Mouse (Mus musculus): ENCODE data around the gene Micu1.
A peak's percentile ranks its signal among the peaks of the same experiment; 100 is the strongest.
"Not testable (repeated sequence)": the region's sequence is repeated elsewhere in the genome, so short reads cannot be mapped to it uniquely, and the experiment has no call there.

Gene Micu1

DNA sequence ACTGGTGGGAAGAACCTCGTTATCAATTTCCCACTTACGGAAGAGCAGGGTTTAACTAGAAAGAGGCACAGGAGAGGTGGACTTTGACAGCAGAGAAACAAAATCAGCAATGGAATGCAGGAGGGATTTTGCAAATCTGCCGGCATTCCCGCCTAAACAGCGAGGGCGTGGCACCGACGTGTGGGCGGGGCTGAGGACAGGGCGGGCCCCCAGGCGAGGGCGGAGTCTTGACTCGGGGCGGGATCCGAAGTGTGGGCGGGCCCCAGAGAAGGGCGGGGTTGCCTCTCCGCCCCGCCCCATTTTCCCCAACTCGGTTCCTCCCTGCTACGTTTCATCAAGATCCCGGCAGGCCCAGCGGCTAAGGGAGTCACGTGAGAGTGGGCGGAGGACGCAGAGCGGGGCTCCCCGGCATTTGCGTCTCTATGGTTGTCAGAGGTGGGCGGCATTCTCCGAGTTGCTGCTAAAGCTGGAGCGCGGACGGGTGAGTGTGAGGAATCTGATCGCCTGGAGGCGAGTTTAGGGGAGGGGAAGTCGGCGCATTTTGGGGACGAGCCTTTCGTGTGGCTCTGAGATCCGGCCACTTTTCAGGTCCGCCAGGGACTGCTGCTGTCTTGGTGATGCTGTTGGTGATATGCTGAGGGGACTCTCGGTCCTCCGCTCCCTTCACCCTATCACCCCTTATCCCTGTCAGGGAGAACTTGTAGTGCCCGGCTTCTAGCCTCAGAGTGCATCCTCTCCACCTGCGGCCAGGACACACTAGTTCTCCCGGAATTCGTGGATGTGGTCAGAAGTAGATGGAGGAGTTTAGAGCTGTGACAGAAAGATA lies at the start of gene Micu1:
Micu1 (plus strand) TSS at position 271 of the 826 bp plus-strand sequence.
- DNase-seq (ENCODE audit: low spot score) = peak; percentile 85

GRCm38 (mm10) chr10:59656799-59657198 lies 45.5 kb upstream of the Micu1 start:
- no peak for DNase-seq (ENCODE audit: low spot score)

- DNase-seq (ENCODE audit: low spot score) = no peak
Observed at GRCm38 (mm10) chr10:59664765-59665164, 37.5 kb upstream of the Micu1 start.

GRCm38 (mm10) chr10:59665503-59666291 lies 36.6 kb upstream of the Micu1 start:
- DNase-seq (ENCODE audit: low spot score) = no peak

GRCm38 (mm10) chr10:59667377-59667776 lies 34.9 kb upstream of the Micu1 start:
- DNase-seq (ENCODE audit: low spot score) = no peak

DNA sequence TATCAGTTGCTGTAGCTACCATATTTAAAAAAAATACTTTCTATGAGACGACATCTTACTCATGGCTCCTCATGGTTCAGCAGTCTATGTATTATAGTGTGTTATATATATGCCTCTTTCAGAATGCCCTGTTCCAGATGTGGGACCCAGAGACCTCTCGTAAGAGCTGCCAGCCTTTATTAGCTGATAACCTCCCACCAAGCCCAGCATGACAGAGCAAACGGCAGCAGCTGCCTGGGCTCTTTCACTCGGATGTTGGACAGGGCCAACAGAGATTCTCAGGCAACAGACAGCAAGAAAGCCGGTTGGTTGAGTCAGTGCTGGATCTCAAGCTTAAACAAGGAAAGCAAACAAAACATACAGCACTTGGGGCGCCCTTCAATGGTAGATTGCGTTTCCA lies 33.8 kb upstream of the Micu1 start:
- no peak for DNase-seq (ENCODE audit: low spot score)

DNA sequence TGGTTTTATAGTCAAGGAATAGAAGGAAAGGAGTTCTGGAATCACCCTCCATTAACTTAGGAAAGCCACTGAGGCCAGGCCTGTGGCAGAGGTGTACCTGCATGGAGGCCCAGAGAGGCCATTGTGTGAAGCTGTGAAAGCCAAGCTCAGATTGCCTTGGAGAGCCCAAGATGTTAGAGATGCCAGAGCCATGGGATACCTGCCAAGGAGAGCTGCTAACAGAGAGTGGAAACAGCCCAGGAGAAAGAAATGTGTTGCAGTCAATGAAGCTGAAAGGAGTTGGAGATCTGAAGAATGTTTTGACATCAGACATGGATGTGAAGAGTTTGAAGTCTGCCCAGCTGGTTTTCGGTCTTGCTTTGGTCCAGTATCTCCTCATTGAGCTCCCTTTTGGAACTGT lies 24.4 kb upstream of the Micu1 start:
- DNase-seq (ENCODE audit: low spot score) = no peak

- no peak for DNase-seq (ENCODE audit: low spot score)
Observed at GRCm38 (mm10) chr10:59679189-59679588, 23.1 kb upstream of the Micu1 start.

DNA sequence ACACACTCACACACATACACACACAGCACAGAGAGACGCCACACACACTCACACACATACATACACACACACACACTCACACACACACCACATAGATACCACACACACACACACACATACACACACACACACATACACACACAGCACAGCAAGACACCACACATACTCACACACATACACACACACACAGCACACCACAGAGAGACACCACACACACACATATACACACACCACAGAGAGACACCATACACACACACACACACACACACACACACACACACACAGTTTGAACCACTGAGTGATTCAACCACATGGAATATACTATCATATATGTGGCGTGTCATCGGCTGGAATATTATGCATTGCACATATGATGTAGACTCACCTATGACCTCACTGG lies 16.7 kb upstream of the Micu1 start:
- not testable (repeated sequence) for DNase-seq (ENCODE audit: low spot score)

GRCm38 (mm10) chr10:59687126-59687525 lies 15.2 kb upstream of the Micu1 start:
- no peak for DNase-seq (ENCODE audit: low spot score)

GRCm38 (mm10) chr10:59689836-59690235 lies 12.4 kb upstream of the Micu1 start:
- no peak for DNase-seq (ENCODE audit: low spot score)

GRCm38 (mm10) chr10:59692441-59692840 lies 9.8 kb upstream of the Micu1 start:
- DNase-seq (ENCODE audit: low spot score) = no peak

GRCm38 (mm10) chr10:59694104-59694503 lies 8.2 kb upstream of the Micu1 start:
- no peak for DNase-seq (ENCODE audit: low spot score)

DNA sequence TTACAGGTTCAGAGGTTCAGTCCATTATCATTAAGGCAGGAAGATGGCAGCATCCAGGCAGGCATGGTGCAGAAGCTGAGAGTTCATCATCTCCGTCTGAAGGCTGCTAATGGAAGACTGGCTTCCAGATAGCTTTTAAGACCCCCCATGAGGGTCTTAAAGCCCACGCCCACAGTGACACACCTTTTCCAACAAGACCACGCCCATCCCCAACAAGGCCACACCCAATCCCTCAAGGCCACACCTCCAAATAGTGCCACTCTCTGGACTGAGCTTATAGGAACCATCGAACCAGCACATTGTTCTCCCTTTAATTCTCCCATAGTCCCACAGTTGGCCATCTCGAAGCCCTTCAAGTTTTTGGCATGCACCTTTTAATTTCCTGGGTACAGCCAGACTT lies 2.8 kb upstream of the Micu1 start:
- no peak for DNase-seq (ENCODE audit: low spot score)

- no peak for DNase-seq (ENCODE audit: low spot score)
Observed at GRCm38 (mm10) chr10:59701805-59702204, 472 bp upstream of the Micu1 start.

- DNase-seq (ENCODE audit: low spot score) = no peak
Observed at GRCm38 (mm10) chr10:59703060-59703760, 933 bp downstream of the Micu1 start.

DNA sequence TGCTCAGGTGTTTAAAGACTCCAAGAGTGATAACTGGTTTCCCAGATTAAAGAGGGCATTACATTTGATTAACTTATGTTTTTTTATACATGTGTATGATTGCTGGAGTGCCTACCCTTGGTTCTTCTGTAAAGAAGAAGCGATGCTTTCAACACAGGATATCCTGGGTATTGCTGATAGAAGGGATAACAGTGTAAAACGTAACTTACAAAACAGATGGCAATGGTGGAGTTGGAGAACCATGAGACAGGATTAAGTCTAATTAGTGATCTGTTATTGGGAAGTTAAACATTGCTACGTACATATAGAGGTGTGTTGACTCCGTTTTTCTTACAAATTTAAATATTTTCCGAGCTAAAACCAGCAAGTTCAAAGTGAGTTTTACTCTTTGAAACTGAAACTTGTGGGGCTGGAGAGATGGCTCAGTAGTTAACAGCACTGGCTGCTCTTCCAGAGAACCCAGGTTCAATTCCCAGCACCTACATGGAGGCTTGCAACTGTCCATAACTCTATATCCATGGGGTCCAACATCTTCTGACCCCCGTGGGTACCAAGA lies 4.8 kb downstream of the Micu1 start:
- no peak for DNase-seq (ENCODE audit: low spot score)

DNA sequence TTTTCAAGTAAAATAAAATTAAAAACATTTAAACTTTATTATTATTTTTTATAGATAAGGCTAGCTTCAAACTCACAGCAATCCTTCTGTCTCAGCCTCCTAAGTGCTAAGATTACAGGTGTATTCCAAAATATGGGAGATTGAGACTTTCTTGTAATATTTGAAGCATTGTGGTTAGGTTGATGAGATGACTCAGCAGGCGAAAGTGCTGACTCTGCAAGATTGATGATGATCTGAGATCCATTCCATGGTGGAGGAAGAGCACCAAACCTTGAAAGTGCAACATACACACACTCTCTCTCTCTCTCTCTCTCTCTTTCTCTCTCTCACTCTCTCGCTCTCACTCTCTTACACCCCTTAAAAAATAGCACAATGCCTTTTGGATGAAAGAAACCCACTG lies 5.3 kb downstream of the Micu1 start:
- no peak for DNase-seq (ENCODE audit: low spot score)

DNA sequence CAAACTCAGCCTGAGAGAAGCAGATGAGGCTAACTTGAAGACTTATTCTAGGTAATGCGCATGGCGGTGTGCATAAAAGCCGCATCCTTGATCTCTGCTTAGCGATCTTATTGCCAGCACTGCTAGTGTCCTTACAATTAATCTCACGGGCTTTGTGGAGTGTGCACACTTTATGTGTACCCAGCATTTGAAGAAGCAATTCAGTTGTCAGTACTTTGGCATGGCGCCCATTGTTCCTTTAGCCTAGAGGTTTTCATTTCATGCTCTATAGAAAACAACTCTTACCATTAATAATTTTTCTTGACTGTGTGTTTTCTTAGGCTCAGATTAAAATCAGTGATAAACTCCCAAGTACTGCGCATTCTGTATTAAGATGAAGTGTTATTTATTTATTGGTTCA lies 7.0 kb downstream of the Micu1 start:
- no peak for DNase-seq (ENCODE audit: low spot score)

GRCm38 (mm10) chr10:59710246-59710645 lies 8.0 kb downstream of the Micu1 start:
- no peak for DNase-seq (ENCODE audit: low spot score)

GRCm38 (mm10) chr10:59712062-59712461 lies 9.8 kb downstream of the Micu1 start:
- no peak for DNase-seq (ENCODE audit: low spot score)

DNA sequence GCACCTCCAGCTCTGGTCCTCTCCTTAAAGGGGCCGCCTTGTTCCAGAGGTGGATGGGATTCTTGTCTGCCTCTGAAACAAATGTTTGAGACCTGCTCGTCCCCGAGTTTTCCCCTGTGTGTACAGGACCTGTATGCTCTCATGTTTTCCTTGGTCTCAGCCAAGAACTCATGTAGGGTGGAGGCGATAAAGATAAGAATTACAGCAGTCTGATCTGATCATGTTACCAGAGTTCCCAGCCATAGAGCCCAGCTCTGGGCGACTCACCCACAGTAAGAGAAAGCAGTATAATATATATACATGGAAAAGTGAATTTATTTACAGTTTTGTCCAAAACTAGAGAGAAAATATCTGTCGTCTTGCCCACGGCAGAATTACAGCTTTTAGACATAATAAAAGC lies 17.7 kb downstream of the Micu1 start:
- no peak for DNase-seq (ENCODE audit: low spot score)

Measured in ovary, postnatal 10 days (tissue).